Mouse (Mus musculus) embryonic facial prominence, embryonic 13.5 days (tissue): ENCODE data around the gene Agrp. TPM values are rescaled to one million over a fixed set of nuclear protein-coding genes. Genes with fewer than 3 reads are reported as not detected.

ENCODE experiments used
- ATAC-seq: fragments of 200-750 bp; cut with Nextera tagmentation; 2 replicates; pipeline ENCODE4 v1.8.0; 2017; ENCODE audit warnings: low read depth; ENCODE audit not compliant: insufficient number of reproducible peaks, insufficient read depth, low FRiP score, low TSS enrichment
- H3K27ac ChIP-seq: fragments of 300-500 bp; sonication (generic); 2 replicates; pipeline ENCODE4 v1.5.1; 2015; ENCODE audit warnings: moderate library complexity, mild to moderate bottlenecking, inconsistent platforms
- H3K27me3 ChIP-seq: fragments of 300-500 bp; sonication (generic); 2 replicates; pipeline ENCODE4 v1.6.1; 2015; ENCODE audit warnings: mild to moderate bottlenecking, inconsistent platforms
- H3K36me3 ChIP-seq: fragments of 300-500 bp; sonication (generic); 2 replicates; pipeline ENCODE4 v1.6.1; 2015; ENCODE audit warnings: mild to moderate bottlenecking, inconsistent platforms
- H3K4me1 ChIP-seq: fragments of 300-500 bp; sonication (generic); 2 replicates; pipeline ENCODE4 v1.6.1; 2015; ENCODE audit warnings: inconsistent platforms
- H3K4me2 ChIP-seq: fragments of 300-500 bp; sonication (generic); 2 replicates; pipeline ENCODE4 v1.6.1; 2015; ENCODE audit warnings: moderate library complexity, mild to moderate bottlenecking, inconsistent platforms
- H3K4me3 ChIP-seq: fragments of 300-500 bp; sonication (generic); 2 replicates; pipeline ENCODE4 v1.5.1; 2015; ENCODE audit warnings: mild to moderate bottlenecking, inconsistent platforms
- H3K9ac ChIP-seq: fragments of 300-500 bp; sonication (generic); 2 replicates; pipeline ENCODE4 v1.6.1; 2015; ENCODE audit warnings: mild to moderate bottlenecking, inconsistent platforms
- H3K9me3 ChIP-seq: fragments of 300-500 bp; sonication (generic); 2 replicates; pipeline ENCODE4 v1.6.1; 2016; ENCODE audit warnings: inconsistent platforms
- WGBS: fragments of 180-500 bp; shearing (Covaris S2); methylation state at CpG from one replicate; pipeline ENCODE4 v1.1.7; 2015; ENCODE audit warnings: mixed read lengths; 5-methylcytosine and 5-hydroxymethylcytosine counted together
- polyA plus RNA-seq: library from polyadenylated mRNA; unstranded; fragments of >200 nt; fragmentation: Nextera tagmentation; extraction: Ambion mirVana; gene quantifications from 2 replicates; pipeline ENCODE4 v1.2.1, GENCODE M21; 2015

The Agrp gene
- polyA plus RNA-seq, 1 experiment from 2014 or later: 0.90 TPM

DNA sequence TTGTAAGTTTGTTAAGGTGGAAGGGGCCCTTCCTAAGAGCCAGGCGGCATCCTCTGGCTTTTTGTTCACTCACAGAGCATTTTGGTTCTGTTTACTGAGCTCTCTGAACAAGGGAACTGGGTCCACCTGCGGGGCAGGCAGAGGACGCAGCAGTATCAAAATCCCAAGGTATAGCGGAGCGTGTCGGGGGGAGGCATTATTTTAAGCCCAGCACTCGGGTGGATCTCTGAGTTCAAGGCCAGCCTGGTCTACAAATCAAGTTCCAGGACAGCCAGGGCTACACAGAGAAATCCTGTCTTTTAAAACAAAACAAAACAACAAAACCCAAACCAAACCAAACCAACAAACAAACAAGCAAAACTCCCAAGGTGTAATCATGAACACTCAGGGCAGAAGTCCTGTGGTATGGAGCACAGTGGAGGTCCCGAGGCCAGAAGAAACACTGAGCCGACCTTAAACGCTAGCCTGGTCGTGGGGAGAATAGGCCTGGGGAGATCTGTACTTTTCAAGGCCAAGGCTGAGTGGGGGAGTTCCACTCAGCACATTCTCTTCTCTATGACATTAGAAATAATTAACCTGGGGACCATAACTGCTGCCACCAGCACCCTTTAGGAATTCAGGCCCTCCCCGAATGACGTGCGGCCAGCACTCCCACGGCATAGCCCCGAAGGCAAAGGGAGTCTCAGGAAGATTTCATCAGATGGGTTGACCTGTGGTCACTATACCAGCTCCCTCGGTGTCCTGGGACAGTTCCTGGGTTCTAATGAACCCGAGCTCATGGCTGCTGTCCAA is 42.5 kb downstream of the Agrp start:
- ATAC-seq: no peak
- Histone ChIP-seq H3K4me3 (peak overlapping the region; percentile 31), H3K27me3 (no peaks in the 10 kb centered on the region), H3K4me1 (peaks cover 23% of the 10 kb centered on the region), H3K36me3 (no peaks in the 10 kb centered on the region), H3K4me2 (peak overlapping the region; percentile 57), H3K27ac (peak overlapping the region; percentile 90), H3K9me3 (no peaks in the 10 kb centered on the region), H3K9ac (peak overlapping the region; percentile 59)
- WGBS: 75% methylated on average over 18 of the region's 18 CpGs

DNA sequence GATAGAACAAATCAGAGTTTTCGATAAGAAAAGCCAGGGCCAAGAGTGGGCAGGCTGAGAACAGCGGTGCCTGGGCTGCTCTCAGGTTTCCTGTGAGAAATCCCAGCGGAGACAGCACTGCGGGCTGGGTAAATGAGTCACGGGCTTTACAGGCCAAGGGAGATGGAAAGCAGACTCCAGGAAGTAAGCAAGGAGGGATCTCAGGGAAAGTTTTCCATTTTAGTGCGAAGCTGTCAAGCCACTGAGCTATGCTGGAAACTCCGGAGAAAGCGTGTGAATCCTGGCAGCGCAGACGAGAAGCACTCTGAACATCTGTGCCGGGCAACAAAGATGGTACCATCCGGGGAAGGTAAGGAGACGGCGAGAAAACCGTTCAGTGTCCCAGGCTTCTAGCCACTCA is 43.3 kb downstream of the Agrp start:
- Histone ChIP-seq H3K9ac (peak overlapping the region; percentile 59), H3K27ac (peak overlapping the region; percentile 90), H3K36me3 (no peaks in the 10 kb centered on the region), H3K9me3 (no peaks in the 10 kb centered on the region), H3K4me1 (peaks cover 23% of the 10 kb centered on the region), H3K4me2 (peak overlapping the region; percentile 57), H3K4me3 (peak overlapping the region; percentile 31), H3K27me3 (no peaks in the 10 kb centered on the region)
- ATAC-seq: peak; percentile 46; the same call in 1 of the 2 replicates
- 11% methylated on average over 15 of the region's 15 CpGs for WGBS

GRCm38 (mm10) chr8:105592431-105592830 is 44.8 kb downstream of the Agrp start:
- Histone ChIP-seq H3K36me3 (no peaks in the 10 kb centered on the region), H3K9me3 (no peaks in the 10 kb centered on the region), H3K4me2 (no peak overlapping the region), H3K9ac (no peak overlapping the region), H3K27me3 (no peaks in the 10 kb centered on the region), H3K4me3 (no peak overlapping the region), H3K4me1 (peaks cover 23% of the 10 kb centered on the region), H3K27ac (no peak overlapping the region)
- WGBS: 64% methylated on average over 2 of the region's 2 CpGs
- ATAC-seq: no peak

DNA sequence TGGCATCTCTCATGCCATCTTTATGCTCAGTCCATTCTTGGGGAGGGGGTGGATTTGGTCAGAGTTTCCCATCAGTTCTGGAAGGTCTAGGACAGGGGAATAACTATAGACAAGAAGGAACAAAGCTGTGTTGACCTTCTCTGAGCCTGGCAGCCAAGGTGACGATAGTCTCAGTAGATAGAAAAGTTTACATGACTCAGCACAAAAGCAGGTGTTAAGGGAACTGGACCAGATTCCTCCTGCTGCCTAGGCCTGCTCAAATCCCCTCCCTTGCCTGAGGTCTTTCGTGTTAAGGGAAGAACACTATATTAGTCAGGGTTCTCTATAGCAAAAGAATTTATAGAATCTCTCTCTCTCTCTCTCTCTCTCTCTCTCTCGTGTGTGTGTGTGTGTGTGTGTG is 57.5 kb downstream of the Agrp start:
- no peaks in the 10 kb centered on the region for H3K27me3 ChIP-seq
- no peaks in the 10 kb centered on the region for H3K9me3 ChIP-seq
- no peaks in the 10 kb centered on the region for H3K36me3 ChIP-seq
- no peak for ATAC-seq
- H3K27ac ChIP-seq: no peak overlapping the region
- H3K4me2 ChIP-seq: no peak overlapping the region
- H3K4me3 ChIP-seq: no peak overlapping the region
- H3K9ac ChIP-seq: no peak overlapping the region
- WGBS: 59% methylated on average over 3 of the region's 3 CpGs
- H3K4me1 ChIP-seq: no peaks in the 10 kb centered on the region

DNA sequence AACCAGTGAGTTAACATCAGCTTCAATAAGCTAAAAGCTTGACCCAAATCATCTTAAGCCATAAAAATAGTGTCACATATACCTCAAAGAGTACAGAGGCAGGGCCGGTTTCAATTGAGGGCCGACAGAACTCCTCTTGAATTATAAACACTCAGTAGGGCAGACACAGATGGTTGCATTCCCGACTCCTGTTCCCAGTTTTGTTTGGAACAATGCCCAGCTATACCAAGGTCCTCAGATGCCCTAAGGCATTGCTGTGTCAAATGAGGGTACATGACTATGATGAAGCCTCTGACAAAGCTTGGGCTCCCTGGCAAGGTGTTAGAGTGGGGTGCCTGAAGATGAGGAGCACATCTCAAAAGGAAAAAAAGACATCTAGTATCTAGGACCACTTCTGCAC is 61.7 kb downstream of the Agrp start:
- no peak overlapping the region for H3K4me3 ChIP-seq
- no peak overlapping the region for H3K9ac ChIP-seq
- 48% methylated on average over 3 of the region's 3 CpGs for WGBS
- H3K36me3 ChIP-seq: no peaks in the 10 kb centered on the region
- H3K4me1 ChIP-seq: no peaks in the 10 kb centered on the region
- H3K9me3 ChIP-seq: no peaks in the 10 kb centered on the region
- H3K27ac ChIP-seq: no peak overlapping the region
- no peaks in the 10 kb centered on the region for H3K27me3 ChIP-seq
- ATAC-seq: no peak
- no peak overlapping the region for H3K4me2 ChIP-seq

GRCm38 (mm10) chr8:105574741-105575140 is 62.5 kb downstream of the Agrp start:
- H3K9me3 ChIP-seq: no peaks in the 10 kb centered on the region
- no peaks in the 10 kb centered on the region for H3K27me3 ChIP-seq
- no peak overlapping the region for H3K9ac ChIP-seq
- no peaks in the 10 kb centered on the region for H3K36me3 ChIP-seq
- no peak overlapping the region for H3K4me2 ChIP-seq
- no peak for ATAC-seq
- H3K27ac ChIP-seq: no peak overlapping the region
- no peaks in the 10 kb centered on the region for H3K4me1 ChIP-seq
- no peak overlapping the region for H3K4me3 ChIP-seq
- 36% methylated on average over 6 of the region's 6 CpGs for WGBS

- ATAC-seq: no peak
- no peaks in the 10 kb centered on the region for H3K27me3 ChIP-seq
- H3K4me3 ChIP-seq: no peak overlapping the region
- H3K9ac ChIP-seq: no peak overlapping the region
- H3K27ac ChIP-seq: no peak overlapping the region
- H3K4me2 ChIP-seq: no peak overlapping the region
- no peaks in the 10 kb centered on the region for H3K36me3 ChIP-seq
- no peaks in the 10 kb centered on the region for H3K9me3 ChIP-seq
- no peaks in the 10 kb centered on the region for H3K4me1 ChIP-seq
Observed at GRCm38 (mm10) chr8:105573427-105573826, 63.8 kb downstream of the Agrp start.

DNA sequence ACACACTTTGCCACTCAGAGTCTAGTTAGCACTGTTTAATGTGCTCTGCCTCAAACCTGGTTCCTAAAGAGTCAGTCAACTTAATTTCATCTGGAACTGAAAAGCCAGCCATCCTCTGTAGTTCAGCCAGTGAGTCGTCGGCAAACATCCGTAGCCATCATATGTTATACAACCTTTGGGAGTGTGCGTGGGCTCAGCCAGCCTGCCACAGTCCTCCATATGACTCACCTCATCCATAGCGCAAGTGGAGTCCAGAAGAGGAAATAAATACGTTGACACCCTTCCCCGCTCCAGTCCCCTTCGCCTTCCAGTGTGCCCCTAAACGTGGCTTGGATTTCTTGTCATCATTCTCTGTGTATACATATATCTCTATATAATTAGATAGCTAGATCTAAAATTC is 65.4 kb downstream of the Agrp start:
- peaks cover 5% of the 10 kb centered on the region for H3K4me1 ChIP-seq
- no peak for ATAC-seq
- H3K27me3 ChIP-seq: peaks cover 8% of the 10 kb centered on the region; the same call in 1 of the 2 replicates
- no peaks in the 10 kb centered on the region for H3K9me3 ChIP-seq
- WGBS: 87% methylated on average over 9 of the region's 9 CpGs
- H3K27ac ChIP-seq: no peak overlapping the region
- no peak overlapping the region for H3K9ac ChIP-seq
- H3K36me3 ChIP-seq: no peaks in the 10 kb centered on the region
- H3K4me3 ChIP-seq: no peak overlapping the region
- H3K4me2 ChIP-seq: no peak overlapping the region

GRCm38 (mm10) chr8:105566703-105567595 is 70.2 kb downstream of the Agrp start:
- no peak for ATAC-seq

DNA sequence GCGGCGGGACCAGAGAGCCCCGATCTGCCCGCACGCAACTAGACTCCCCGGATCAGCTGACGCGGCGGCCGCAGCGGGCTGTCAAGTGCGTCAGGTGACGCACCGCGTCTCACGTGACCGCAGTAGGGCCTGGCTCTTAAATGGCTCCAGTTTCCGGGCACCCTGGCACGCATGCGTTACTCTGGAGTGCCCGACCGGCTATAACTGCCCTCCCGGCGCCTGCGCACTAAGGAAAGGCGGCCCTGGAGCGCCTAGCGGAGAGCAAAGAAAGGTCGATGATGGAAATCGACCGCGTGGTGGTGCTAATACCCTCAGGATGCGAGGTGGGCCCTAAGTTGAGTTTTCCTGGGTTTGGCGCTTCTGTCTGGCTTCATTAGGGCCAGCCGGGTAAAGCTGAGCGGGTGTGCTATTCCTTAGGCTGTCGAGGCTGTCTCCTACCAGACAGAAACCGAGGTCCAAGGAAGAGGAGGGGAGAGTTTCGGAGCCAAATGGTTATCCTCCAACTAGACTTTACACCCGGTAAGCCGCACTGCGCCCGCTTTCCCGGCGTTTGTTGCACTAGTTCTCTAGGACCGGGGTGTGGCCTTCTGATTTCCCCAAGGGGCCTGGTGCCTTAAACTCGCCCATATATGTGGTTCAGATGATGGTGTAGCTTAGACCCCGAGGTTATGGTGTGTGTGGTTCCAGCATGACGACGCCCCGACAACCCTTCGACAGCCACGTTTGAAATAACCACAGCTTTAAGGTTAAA is 71.1 kb downstream of the Agrp start, which contains the start of gene Atp6v0d1:
Atp6v0d1 (minus strand) TSS at position 96 of the 751 bp plus-strand sequence.
- peak within 1 kb of the TSS; percentile 93 for H3K9ac ChIP-seq
- H3K4me3 ChIP-seq: peak within 1 kb of the TSS; percentile 91
- H3K4me2 ChIP-seq: peak within 1 kb of the TSS; percentile 87
- peaks cover 24% of the 10 kb centered on the region for H3K4me1 ChIP-seq
- H3K9me3 ChIP-seq: no peaks in the 10 kb centered on the region
- peaks cover 8% of the 10 kb centered on the region; the same call in 1 of the 2 replicates for H3K27me3 ChIP-seq
- peaks cover 5% of the 10 kb centered on the region; the same call in 1 of the 2 replicates for H3K36me3 ChIP-seq
- ATAC-seq: peak; percentile 97
- peak within 1 kb of the TSS; percentile 80 for H3K27ac ChIP-seq
- WGBS: 3% methylated on average over 51 of the region's 53 CpGs

More at GRCm38 (mm10) chr8:105566703-105567595, 70.2 kb downstream of the Agrp start:
- Histone ChIP-seq H3K9me3 (no peaks in the 10 kb centered on the region), H3K4me3 (peak overlapping the region; percentile 91), H3K4me1 (peaks cover 24% of the 10 kb centered on the region), H3K36me3 (peaks cover 4% of the 10 kb centered on the region; the same call in 1 of the 2 replicates), H3K27me3 (peaks cover 8% of the 10 kb centered on the region; the same call in 1 of the 2 replicates), H3K9ac (peak overlapping the region; percentile 93), H3K4me2 (peak overlapping the region; percentile 87), H3K27ac (no peak overlapping the region)
- WGBS: 31% methylated on average over 27 of the region's 27 CpGs

DNA sequence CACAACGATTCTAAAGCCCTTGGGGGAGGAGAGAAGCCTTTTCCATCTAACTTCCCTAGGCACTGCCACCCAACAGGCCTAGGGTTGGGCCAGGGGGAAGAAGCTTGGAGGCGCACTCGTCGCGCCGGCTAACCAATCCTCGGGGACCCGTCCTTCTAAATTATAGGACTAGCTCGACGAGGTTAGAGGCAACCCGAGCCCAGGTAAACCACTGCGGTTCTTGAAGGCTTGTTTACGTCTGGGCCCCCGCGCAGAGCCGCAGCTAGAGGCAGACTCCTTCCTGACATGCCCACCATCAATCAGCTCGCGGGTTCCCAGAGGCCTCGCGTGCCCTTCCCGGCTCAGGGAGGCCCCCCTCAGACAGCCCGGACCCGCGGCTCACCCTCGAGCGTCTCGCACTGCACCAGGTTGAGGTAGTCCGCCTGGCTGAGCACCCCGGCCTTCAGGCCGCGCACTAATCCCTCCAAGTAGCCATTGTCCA is 71.8 kb downstream of the Agrp start:
- 1% methylated on average over 31 of the region's 31 CpGs for WGBS
- ATAC-seq: peak; percentile 56
- Histone ChIP-seq H3K9ac (peak overlapping the region; percentile 93), H3K27ac (peak overlapping the region; percentile 80), H3K9me3 (no peaks in the 10 kb centered on the region), H3K4me3 (peak overlapping the region; percentile 91), H3K4me2 (peak overlapping the region; percentile 87), H3K27me3 (peaks cover 8% of the 10 kb centered on the region; the same call in 1 of the 2 replicates), H3K4me1 (peaks cover 24% of the 10 kb centered on the region), H3K36me3 (peaks cover 5% of the 10 kb centered on the region; the same call in 1 of the 2 replicates)
